Mouse (Mus musculus): ENCODE data around the gene Plxna4.

Gene Plxna4

DNA sequence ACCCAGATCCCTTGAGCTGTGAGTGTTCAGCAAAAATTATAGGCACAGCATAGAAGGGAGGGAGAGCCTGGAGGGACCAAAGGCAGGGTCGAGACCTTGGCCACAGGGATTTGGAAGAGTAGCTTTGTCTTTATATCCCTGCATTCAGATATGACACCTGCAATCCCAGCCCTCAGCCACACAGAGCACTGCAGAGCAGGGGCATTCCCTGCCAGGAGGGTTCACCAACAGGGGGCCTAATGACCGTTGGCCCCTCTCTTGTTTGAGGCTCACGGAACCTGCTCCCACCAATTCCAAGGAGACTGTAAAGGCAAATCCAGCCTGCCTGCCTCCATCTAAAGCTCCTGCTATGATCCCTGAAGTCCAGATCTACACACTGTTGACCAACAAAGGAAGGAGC, 410.1 kb downstream of the Plxna4 start:
- no peak for DNase-seq (ENCODE audit: low spot score in 2 of 2)

DNA sequence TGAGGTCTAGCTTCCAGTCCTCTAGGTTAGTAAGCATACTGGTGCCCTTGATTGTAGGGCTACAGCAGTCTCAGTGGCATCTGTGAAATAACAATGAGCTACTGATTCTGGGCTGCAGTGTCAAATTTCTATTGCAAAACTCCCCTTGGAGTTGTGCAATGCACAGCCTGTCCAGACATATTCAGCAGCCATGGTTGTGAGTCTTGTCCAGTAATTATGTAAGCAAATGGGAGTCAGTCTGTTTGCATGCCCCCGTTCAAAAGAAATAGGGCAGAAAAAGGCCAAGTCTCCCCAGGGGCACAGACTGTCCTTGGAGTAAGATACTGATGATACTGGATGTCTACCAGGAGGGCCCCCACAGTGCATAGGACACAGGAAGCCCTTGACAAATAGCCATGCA, 420.3 kb downstream of the Plxna4 start:
- DNase-seq (ENCODE audit: low spot score in 2 of 2) = no peak

DNA sequence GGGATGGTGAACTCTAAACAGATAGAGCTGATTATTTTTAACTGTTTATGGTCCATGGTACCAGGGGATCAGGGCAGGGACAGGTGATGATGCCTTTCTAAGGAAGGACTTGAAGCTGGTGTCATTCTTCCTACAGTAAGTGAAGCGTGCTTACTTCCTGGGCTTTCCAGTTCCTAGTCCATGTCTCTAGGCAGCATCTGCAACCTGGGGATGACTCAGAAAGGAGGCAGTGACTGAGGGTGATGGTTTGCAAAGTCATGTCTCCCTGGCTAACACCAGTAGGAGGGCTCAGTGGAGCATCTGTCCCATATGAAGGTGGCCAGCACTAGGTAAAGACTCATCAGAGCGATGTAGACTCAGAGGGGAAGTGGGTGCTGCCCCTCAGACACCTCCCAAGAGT, 427.6 kb downstream of the Plxna4 start:
- DNase-seq (ENCODE audit: low spot score in 2 of 2) = no peak

DNA sequence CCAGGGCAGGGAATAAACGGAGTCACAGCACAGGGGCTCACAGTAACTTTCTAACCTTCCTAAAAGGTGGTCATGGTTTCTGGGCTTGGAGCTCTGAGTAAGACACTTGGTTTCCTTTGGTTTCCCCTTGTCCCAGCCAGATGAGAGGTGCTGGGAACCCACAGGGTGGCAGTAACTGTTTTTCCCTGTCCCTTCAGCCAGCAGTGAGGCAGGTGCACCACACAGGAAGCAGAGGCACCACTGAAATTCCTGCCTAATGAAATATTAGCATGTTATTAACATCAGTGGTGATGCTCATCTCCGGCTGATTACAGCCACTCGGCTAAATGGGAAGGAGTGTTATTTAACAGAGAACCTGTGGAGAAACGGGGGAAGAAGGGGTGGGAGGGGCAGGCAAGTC, 428.1 kb downstream of the Plxna4 start:
- no peak for DNase-seq (ENCODE audit: low spot score in 2 of 2)

DNA sequence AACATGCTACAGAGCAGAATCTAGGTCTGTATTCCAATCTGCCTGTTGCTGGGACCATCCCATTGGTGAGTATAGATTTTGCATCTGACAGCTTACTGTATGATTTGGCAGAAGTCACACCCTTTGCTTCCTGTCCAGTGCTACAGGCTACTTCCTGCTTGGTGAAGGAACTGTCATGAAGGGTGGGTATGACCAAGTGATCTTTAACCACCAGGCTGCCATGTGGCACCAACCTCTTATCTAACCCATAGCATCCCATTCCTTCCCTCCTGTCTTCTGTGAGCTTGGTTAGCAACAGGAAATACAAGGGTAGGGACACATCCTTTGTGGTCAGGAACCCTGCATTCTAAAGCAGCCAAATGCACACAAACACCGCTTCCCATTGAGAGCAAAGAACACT, 429.6 kb downstream of the Plxna4 start:
- no peak for DNase-seq (ENCODE audit: low spot score in 2 of 2)

DNA sequence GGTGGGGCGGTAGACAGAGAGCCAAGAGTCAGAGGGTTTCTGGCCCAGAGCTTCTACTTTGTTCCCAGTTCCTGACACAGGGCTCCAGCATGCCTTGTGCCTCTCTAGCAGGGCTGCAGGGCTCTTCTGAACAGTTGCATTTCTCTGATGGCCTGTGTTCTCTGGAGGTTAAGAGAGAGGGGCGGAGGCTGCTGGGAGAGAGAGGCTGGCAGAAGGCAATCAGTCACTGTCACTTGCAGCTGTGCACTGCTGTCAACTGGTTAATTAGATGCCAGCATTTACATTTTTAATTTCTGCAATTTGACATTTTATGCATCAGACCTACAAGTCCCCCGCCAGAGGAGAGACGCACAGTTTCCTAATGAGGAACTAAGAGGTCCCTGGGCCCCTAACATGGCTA, 434.8 kb downstream of the Plxna4 start:
- DNase-seq (ENCODE audit: low spot score in 2 of 2) = no peak

DNA sequence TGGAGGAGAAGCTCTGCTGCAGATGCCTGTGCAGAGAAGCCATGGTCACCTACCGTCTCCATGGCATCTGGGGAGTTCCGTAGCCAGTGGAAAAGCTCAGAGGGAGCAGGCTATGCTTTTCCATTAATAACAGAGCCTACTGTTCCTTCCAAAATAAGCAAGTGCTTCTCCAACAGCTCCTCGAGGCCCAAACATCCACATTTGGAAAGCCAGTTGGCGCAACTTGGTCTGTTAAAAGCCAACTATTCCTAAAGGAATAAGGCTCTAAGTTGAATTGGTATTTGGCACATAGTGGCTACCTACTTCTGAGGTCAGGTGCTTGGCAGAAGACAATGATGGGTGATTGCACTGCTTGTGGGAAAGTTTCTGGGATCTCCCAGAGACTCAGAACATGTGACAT, 437.2 kb downstream of the Plxna4 start:
- no peak for DNase-seq (ENCODE audit: low spot score in 2 of 2)

DNA sequence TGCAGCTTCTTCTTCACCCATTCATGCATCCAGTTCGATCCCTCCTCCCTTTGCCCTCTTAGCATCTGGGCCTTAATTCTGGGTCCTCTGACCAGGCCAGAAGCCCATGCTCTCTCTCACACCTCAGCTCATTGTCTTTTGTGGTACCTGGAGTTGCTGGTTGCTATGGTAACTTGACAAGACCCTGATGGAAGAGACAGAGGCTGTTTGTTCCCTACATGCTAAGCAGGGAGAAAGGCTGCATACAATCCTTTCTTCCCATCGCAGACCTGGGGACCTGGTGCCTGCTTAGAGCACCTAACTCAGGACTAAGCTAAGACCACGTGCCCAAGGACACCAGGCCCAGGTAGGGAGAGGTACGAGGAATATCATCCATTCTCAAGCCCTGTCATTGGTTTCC, 443.2 kb downstream of the Plxna4 start:
- no peak for DNase-seq (ENCODE audit: low spot score in 2 of 2)

DNA sequence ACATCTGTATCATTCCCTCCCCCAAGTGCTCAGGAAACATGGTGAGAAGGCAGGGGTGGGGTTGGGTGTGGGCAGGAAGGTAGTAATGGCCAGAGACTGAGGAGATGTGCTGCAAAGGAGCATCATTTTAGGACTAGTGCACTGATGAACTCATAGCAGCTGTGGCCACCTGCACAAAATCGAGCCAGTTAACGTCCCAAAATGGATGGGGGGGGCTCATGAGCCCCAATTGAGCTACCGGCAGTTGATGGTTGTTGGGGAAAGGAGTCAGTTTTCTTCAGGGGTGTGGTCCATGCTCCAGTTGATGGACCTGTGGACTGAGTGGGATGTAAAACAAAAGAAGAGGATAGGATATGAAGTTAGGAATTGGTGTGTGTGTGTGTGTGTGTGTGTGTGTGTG, 448.5 kb downstream of the Plxna4 start:
- no peak for DNase-seq (ENCODE audit: low spot score in 2 of 2)

DNA sequence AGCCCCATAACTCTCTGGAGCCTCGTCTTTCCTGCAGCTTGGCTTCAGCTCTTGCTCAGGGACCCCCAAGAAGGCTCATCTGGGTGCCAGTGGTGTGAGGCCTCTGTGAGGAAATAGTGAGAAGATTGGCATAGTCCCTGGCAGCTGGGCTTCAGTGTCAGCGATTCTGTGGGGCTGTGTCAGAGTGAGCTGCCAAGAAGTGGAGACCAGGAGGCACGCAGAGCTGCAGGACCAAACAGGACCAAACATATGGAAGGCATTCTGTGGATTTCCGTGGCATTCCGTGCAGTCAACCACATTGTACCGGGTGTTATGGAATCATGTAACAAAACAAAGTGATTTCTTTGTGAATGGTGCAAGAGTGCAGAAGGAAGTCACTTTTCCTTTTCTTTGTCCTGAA, 461.1 kb downstream of the Plxna4 start:
- no peak for DNase-seq (ENCODE audit: low spot score in 2 of 2)

DNA sequence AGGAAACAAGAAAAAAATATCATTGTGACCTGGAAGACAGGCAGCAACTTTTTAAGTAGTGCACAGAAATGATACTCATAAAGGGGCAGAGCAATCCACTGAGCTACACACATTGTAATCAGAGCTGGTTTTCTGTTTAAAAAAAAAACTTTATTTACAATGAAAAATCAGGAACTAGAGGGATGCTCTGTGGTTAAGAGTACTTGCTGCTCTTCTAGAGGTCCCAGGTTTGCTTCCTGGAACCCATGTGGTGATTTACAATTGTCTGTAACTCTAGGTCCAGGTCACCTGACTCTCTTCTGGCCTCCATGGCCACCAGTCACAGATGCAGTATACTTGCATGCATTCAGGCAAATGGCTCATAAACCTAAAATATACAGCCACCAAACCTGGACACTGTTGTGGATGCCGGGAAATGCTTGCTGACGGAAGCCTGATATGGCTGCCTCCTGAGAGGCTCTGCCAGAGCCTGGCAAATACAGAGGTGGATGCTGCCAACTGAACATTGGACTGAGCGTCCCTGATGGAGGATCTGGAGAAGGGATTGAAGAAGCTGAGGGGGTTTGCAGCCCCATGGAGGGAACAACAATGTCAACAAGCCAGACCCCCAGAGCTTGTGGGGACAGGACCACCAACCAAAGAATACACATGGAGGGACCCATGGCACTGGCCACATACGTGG, 465.3 kb downstream of the Plxna4 start:
- no peak for DNase-seq (ENCODE audit: low spot score in 2 of 2)

DNA sequence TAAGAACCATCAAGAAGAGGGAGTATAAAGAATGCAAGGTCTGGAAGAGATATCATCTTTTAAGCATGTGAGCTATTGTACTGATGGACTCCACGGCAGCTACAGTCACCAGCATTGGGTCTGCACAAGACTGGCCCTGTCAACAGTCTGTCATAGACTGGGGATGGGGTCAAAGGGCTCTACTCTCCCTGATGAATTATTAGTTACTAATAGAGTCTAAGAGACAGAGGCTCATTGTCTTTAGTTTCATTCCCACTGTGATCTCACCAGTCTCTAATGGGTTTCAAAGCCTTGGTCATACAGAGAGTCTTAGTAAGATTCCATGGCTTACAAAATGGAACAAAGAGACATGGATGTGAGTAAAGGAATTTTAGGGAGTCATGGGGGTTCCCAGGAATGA, 467.1 kb downstream of the Plxna4 start:
- no peak for DNase-seq (ENCODE audit: low spot score in 2 of 2)

DNA sequence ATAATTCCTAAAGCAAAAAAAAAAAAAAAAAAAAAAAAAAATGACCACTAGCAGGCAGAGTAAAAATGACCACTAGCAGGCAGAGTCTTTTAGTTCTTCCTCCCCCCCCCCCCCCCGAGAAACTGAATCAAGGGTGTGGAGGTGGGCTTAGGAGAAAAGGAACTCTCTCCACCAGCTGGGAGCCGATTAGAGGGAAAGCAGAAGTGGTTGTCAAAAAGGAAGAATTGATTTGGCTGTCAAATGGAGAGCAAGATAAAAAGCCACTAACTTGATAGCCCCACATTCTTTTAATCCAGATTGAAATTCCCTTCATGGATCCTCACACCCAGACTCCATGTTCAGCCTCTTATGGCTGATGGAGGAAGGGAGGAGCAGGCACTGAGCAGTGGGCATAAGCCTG, 478.8 kb downstream of the Plxna4 start:
- no peak for DNase-seq (ENCODE audit: low spot score in 2 of 2)

DNA sequence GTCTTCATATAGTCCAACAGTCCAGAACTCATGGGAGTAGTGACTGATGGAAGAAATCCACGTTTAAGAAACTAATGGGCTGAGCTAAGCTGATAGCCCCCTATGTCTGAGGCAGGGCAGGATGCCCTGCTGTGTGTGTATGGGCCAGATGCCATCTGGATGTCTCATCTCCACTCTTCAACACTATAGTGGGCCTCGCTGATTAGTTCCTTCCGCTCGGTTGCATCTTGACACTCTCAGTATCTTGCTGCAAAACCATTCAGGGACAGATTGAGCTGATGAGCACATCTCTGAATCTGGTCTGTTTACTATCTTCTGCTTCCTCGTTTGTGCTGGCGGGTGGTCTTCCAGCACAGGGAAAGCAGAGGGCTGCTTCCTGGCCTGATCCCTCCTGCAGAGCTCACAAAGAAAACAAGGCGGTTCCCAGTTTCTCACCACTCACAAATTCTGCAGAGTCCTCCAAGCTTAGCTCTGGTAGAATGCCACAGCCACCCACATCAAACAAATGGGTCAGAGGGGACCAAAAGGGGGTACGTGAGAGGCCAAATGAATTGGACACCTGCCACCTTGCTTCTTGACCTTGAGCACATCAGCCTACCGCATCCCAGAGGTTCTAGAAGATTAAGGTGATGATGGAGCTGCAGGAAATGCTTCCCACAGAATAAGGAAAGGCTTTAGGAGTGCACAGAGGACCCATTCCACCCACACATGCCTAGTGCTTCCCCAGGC, 482.3 kb downstream of the Plxna4 start:
- DNase-seq (ENCODE audit: low spot score in 2 of 2) = no peak

All from spleen, postnatal 10 days (tissue).